Mouse (Mus musculus): ENCODE data around the gene Olfr1357.

DNA sequence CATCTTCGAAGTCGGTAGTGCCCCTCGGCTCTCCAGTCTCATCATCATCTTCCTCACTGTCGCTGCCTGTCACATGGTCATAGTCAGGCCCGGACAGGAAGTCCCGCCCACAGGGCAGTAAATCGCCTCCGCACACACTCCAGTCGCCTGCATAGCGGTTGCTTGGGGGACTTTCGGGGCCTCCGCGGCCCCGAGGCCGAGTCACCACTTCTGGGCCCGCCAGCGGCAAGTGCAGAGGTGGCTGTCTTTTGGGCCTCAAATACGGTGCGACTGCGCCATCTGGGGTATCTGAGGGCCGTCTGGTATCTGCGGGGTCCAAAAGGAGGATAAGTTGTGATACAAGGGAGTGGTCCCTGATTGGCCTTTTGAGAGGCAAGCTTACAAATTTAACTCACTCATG lies 32.3 kb downstream of the Olfr1357 start:
- TF ChIP-seq CTCF (IDR thresholded peaks at IDR 0.05; ENCODE audit: borderline replicate concordance, extremely low read depth, insufficient read depth, insufficient read length), result no peak
- TF ChIP-seq POLR2A (IDR thresholded peaks at IDR 0.05; ENCODE audit: borderline replicate concordance, extremely low read depth, insufficient read depth, insufficient read length, poor library complexity, severe bottlenecking), result no peak
